ENCODE assay signal across 18 mouse cellular contexts in genomic region chr15:7530959-7531588, GRCm38 (mm10).
DNase-seq lines count a peak whose midpoint lies in the region; ATAC-seq and TF ChIP-seq lines count a peak whose summit lies in the region.
"Had no signal": no experiment of that assay in that cellular context is flagged by ENCODE, and none has a peak within 500 bp of the region (broad histone marks: within the 10 kb centered on the region; RNA-seq: fewer than 3 reads in every experiment).

No protein-coding gene starts in this region.

- H3K4me1 ChIP-seq in lung, embryonic 14.5 days (ENCODE audit: insufficient read depth), result peaks cover 11% of the 10 kb centered on the region; the same call in 1 of the 2 replicates
- no peaks in the 10 kb centered on the region for H3K4me1 ChIP-seq in lung, adult 2 months (ENCODE audit: control insufficient read depth, insufficient read depth, low read length)
- H3K4me1 ChIP-seq in intestine, embryonic 14.5 days (replicated peaks; ENCODE audit: control insufficient read depth, insufficient read depth, low read length), result peaks cover 20% of the 10 kb centered on the region
- no peaks in the 10 kb centered on the region for H3K4me1 ChIP-seq in midbrain, embryonic 13.5 days (replicated peaks)
- H3K4me1 ChIP-seq: hindbrain, embryonic 15.5 days; midbrain, embryonic 15.5 days had no signal

- H3K27me3 ChIP-seq in lung, embryonic 14.5 days (ENCODE audit: insufficient read depth, low read length), result no peaks in the 10 kb centered on the region
- no peaks in the 10 kb centered on the region for H3K27me3 ChIP-seq in intestine, embryonic 14.5 days (replicated peaks; ENCODE audit: control insufficient read depth, insufficient read depth, low read length)
- no peaks in the 10 kb centered on the region for H3K27me3 ChIP-seq in midbrain, embryonic 13.5 days
- H3K27me3 ChIP-seq: CH12.LX; hindbrain, embryonic 15.5 days; limb, embryonic 15.5 days; midbrain, embryonic 15.5 days had no signal

- no peaks in the 10 kb centered on the region for H3K9me3 ChIP-seq in lung, embryonic 14.5 days (ENCODE audit: low read depth, low read length)
- no peaks in the 10 kb centered on the region for H3K9me3 ChIP-seq in intestine, embryonic 14.5 days (ENCODE audit: control insufficient read depth, low read length)
- H3K9me3 ChIP-seq in midbrain, embryonic 13.5 days, result no peaks in the 10 kb centered on the region
- H3K9me3 ChIP-seq: hindbrain, embryonic 15.5 days; limb, embryonic 15.5 days; midbrain, embryonic 15.5 days had no signal

- no peak overlapping the region for H3K27ac ChIP-seq in lung, embryonic 14.5 days (ENCODE audit: low read depth)
- H3K27ac ChIP-seq in intestine, embryonic 14.5 days (ENCODE audit: low read depth), result peak overlapping the region; percentile 52; the same call in 1 of the 2 replicates
- no peak overlapping the region for H3K27ac ChIP-seq in midbrain, embryonic 13.5 days
- H3K27ac ChIP-seq: hindbrain, embryonic 15.5 days; limb, embryonic 15.5 days; midbrain, embryonic 15.5 days had no signal

- no peak for TF ChIP-seq CTCF in lung, embryonic 14.5 days (IDR thresholded peaks at IDR 0.05; ENCODE audit: low read depth)
- no peak for TF ChIP-seq CTCF in lung, adult 2 months (IDR thresholded peaks at IDR 0.05; ENCODE audit: insufficient read depth, low read length)

- peak; percentile 24; the same call in 1 of the 2 replicates for ATAC-seq in lung, embryonic 14.5 days (ENCODE audit: insufficient read depth)
- ATAC-seq in intestine, embryonic 14.5 days (replicated peaks; ENCODE audit: low FRiP score, low TSS enrichment, low read depth), result 0 out of 2 replicates have a peak, but pooled peaks have one; percentile 15
- no peak for ATAC-seq in midbrain, embryonic 13.5 days
- ATAC-seq: midbrain, embryonic 15.5 days had no signal

- WGBS in lung, embryonic 14.5 days, result 2% methylated on average over 5 of the region's 5 CpGs
- 9% methylated on average over 5 of the region's 5 CpGs for WGBS in lung, adult 2 months
- 3% methylated on average over 5 of the region's 5 CpGs for WGBS in intestine, embryonic 14.5 days
- 26% methylated on average over 5 of the region's 5 CpGs for WGBS in midbrain, embryonic 13.5 days

- no peak for TF ChIP-seq POLR2A in lung, adult 2 months (IDR thresholded peaks at IDR 0.05; ENCODE audit: borderline replicate concordance, extremely low read depth, low read depth, low read length)

- H3K9ac ChIP-seq in lung, embryonic 14.5 days, result no peak overlapping the region
- no peak overlapping the region for H3K9ac ChIP-seq in intestine, embryonic 14.5 days (ENCODE audit: low read length)
- no peak overlapping the region for H3K9ac ChIP-seq in midbrain, embryonic 13.5 days (replicated peaks)
- H3K9ac ChIP-seq: hindbrain, embryonic 15.5 days; limb, embryonic 15.5 days; midbrain, embryonic 15.5 days had no signal

- H3K4me3 ChIP-seq in lung, embryonic 14.5 days (ENCODE audit: low read depth, low read length), result no peak overlapping the region
- no peak overlapping the region for H3K4me3 ChIP-seq in lung, adult 2 months (replicated peaks; ENCODE audit: extremely low read depth, low read depth, low read length)
- no peak overlapping the region for H3K4me3 ChIP-seq in intestine, embryonic 14.5 days (ENCODE audit: low read depth, low read length)
- H3K4me3 ChIP-seq in midbrain, embryonic 13.5 days (replicated peaks), result no peak overlapping the region
- H3K4me3 ChIP-seq: hindbrain, embryonic 15.5 days; limb, embryonic 15.5 days; midbrain, embryonic 15.5 days had no signal

- 0 out of 2 replicates have a peak overlapping the region, but pooled peaks have one; percentile 20 for H3K4me2 ChIP-seq in lung, embryonic 14.5 days
- H3K4me2 ChIP-seq in intestine, embryonic 14.5 days (ENCODE audit: low read length), result 0 out of 2 replicates have a peak overlapping the region, but pooled peaks have one; percentile 12
- H3K4me2 ChIP-seq in midbrain, embryonic 13.5 days (replicated peaks), result no peak overlapping the region
- H3K4me2 ChIP-seq: heart, embryonic 11.5 days; hindbrain, embryonic 15.5 days; limb, embryonic 15.5 days; midbrain, embryonic 15.5 days had no signal

- no peaks in the 10 kb centered on the region for H3K36me3 ChIP-seq in lung, embryonic 14.5 days (ENCODE audit: insufficient read depth)
- no peaks in the 10 kb centered on the region for H3K36me3 ChIP-seq in intestine, embryonic 14.5 days (ENCODE audit: control insufficient read depth, insufficient read depth, low read length)
- no peaks in the 10 kb centered on the region for H3K36me3 ChIP-seq in midbrain, embryonic 13.5 days
- H3K36me3 ChIP-seq: hindbrain, embryonic 15.5 days; limb, embryonic 15.5 days; midbrain, embryonic 15.5 days had no signal

- peak; percentile 24 for DNase-seq in lung, embryonic 14.5 days
- no peak for DNase-seq in lung, adult 2 months
- peak; percentile 83 for DNase-seq in ZHBTc4 (ENCODE audit: low read depth, low spot score)
- DNase-seq in intestine, embryonic 14.5 days (ENCODE audit: low spot score), result no peak
- peak; percentile 13 for DNase-seq in ovary, postnatal 14 days (ENCODE audit: low spot score)
- DNase-seq in urinary bladder, postnatal 36 days (ENCODE audit: low spot score in 2 of 2), result no peak
- DNase-seq in urinary bladder, postnatal 10 days (ENCODE audit: low spot score), result no peak
- DNase-seq: cerebellum, postnatal 10 days; layer of hippocampus, adult 9-11 months; lung, postnatal 10 days; spleen, adult 18-20 months; thymus, postnatal 14 days had no signal

Comparison
In these comparisons a context has a peak if more than half of its experiments do, and no peak if none do; other contexts are left out.
1. DNase-seq: peak in lung, embryonic 14.5 days (single experiment), ZHBTc4 (single experiment) and ovary, postnatal 14 days (single experiment); none in lung, adult 2 months (single experiment), intestine, embryonic 14.5 days (single experiment), urinary bladder, postnatal 36 days (0 of 2) and urinary bladder, postnatal 10 days (single experiment).